In genomic region chr1:72358216-72358615, GRCm38 (mm10) we compare ENCODE assay signal across 24 mouse cellular contexts. TPM values are rescaled to one million over a fixed set of nuclear protein-coding genes. Genes with fewer than 3 reads are reported as not detected.
A peak's percentile ranks its signal among the peaks of the same experiment; 100 is the strongest.
DNase-seq lines count a peak whose midpoint lies in the region; ATAC-seq and TF ChIP-seq lines count a peak whose summit lies in the region.
"Had no signal": no experiment of that assay in that cellular context is flagged by ENCODE, and none has a peak within 500 bp of the region (broad histone marks: within the 10 kb centered on the region; RNA-seq: fewer than 3 reads in every experiment).

No protein-coding gene starts in this region.

- no peaks in the 10 kb centered on the region for H3K9me3 ChIP-seq in forebrain, embryonic 15.5 days
- H3K9me3 ChIP-seq in forebrain, embryonic 16.5 days (ENCODE audit: control insufficient read depth, low read length): no peaks in the 10 kb centered on the region
- H3K9me3 ChIP-seq: embryonic facial prominence, embryonic 12.5 days; embryonic facial prominence, embryonic 15.5 days; G1E; heart, embryonic 10.5 days; heart, embryonic 13.5 days; hindbrain, embryonic 12.5 days; hindbrain, embryonic 15.5 days had no signal

- no peaks in the 10 kb centered on the region for H3K27me3 ChIP-seq in forebrain, embryonic 15.5 days
- no peaks in the 10 kb centered on the region for H3K27me3 ChIP-seq in forebrain, embryonic 16.5 days (replicated peaks; ENCODE audit: control insufficient read depth, insufficient read depth, low read length)
- H3K27me3 ChIP-seq: CH12.LX; embryonic facial prominence, embryonic 12.5 days; embryonic facial prominence, embryonic 15.5 days; heart, embryonic 13.5 days; hindbrain, embryonic 12.5 days; hindbrain, embryonic 15.5 days had no signal

- 65% methylated on average over 2 of the region's 2 CpGs for WGBS in forebrain, embryonic 15.5 days
- WGBS in forebrain, embryonic 16.5 days: 61% methylated on average over 2 of the region's 2 CpGs

- TF ChIP-seq CTCF in brain, embryonic 14.5 days (IDR thresholded peaks at IDR 0.05; ENCODE audit: borderline replicate concordance, extremely low read depth, insufficient read depth, insufficient read length): no peak

- no peak overlapping the region for H3K27ac ChIP-seq in forebrain, embryonic 15.5 days (replicated peaks)
- H3K27ac ChIP-seq in forebrain, embryonic 16.5 days (ENCODE audit: low read length): no peak overlapping the region
- H3K27ac ChIP-seq: embryonic facial prominence, embryonic 12.5 days; embryonic facial prominence, embryonic 15.5 days; heart, adult 2 months; heart, embryonic 10.5 days; heart, embryonic 13.5 days; hindbrain, embryonic 12.5 days; hindbrain, embryonic 15.5 days had no signal

- H3K4me3 ChIP-seq in forebrain, embryonic 15.5 days: no peak overlapping the region
- no peak overlapping the region for H3K4me3 ChIP-seq in forebrain, embryonic 16.5 days (replicated peaks; ENCODE audit: low read length)
- H3K4me3 ChIP-seq: embryonic facial prominence, embryonic 12.5 days; embryonic facial prominence, embryonic 15.5 days; heart, adult 2 months; heart, embryonic 10.5 days; heart, embryonic 13.5 days; hindbrain, embryonic 12.5 days; hindbrain, embryonic 15.5 days had no signal

- peaks cover 9% of the 10 kb centered on the region for H3K36me3 ChIP-seq in forebrain, embryonic 15.5 days
- 0 out of 2 replicates have a peak, but pooled peaks cover 4% of the 10 kb centered on the region for H3K36me3 ChIP-seq in forebrain, embryonic 16.5 days (ENCODE audit: control insufficient read depth, insufficient read depth)

- no peak overlapping the region for H3K9ac ChIP-seq in forebrain, embryonic 15.5 days (replicated peaks)
- no peak overlapping the region for H3K9ac ChIP-seq in forebrain, embryonic 16.5 days (replicated peaks; ENCODE audit: low read depth, low read length)
- H3K9ac ChIP-seq: embryonic facial prominence, embryonic 12.5 days; embryonic facial prominence, embryonic 15.5 days; heart, embryonic 13.5 days; hindbrain, embryonic 12.5 days; hindbrain, embryonic 15.5 days had no signal

- no peaks in the 10 kb centered on the region for H3K4me1 ChIP-seq in forebrain, embryonic 15.5 days
- no peaks in the 10 kb centered on the region for H3K4me1 ChIP-seq in forebrain, embryonic 16.5 days (replicated peaks; ENCODE audit: control insufficient read depth, insufficient read depth, low read length)
- H3K4me1 ChIP-seq: embryonic facial prominence, embryonic 12.5 days; embryonic facial prominence, embryonic 15.5 days; heart, embryonic 10.5 days; heart, embryonic 13.5 days; hindbrain, embryonic 12.5 days; hindbrain, embryonic 15.5 days had no signal

- no peak overlapping the region for H3K4me2 ChIP-seq in forebrain, embryonic 15.5 days (replicated peaks)
- no peak overlapping the region for H3K4me2 ChIP-seq in forebrain, embryonic 16.5 days (ENCODE audit: low read length)
- H3K4me2 ChIP-seq: embryonic facial prominence, embryonic 12.5 days; embryonic facial prominence, embryonic 15.5 days; heart, embryonic 13.5 days; hindbrain, embryonic 12.5 days; hindbrain, embryonic 15.5 days had no signal

- no peak for TF ChIP-seq POLR2A in brain, embryonic 14.5 days (IDR thresholded peaks at IDR 0.05; ENCODE audit: borderline replicate concordance, extremely low read depth, insufficient read depth, insufficient read length, poor library complexity, severe bottlenecking)

- peak; percentile 57 to 60 for DNase-seq in cerebellum, postnatal 10 days
- DNase-seq in cerebellum, postnatal 4 days (ENCODE audit: low spot score in 2 of 2): no peak
- peak; percentile 14 for DNase-seq in 3T3-L1 (ENCODE audit: low read depth, low spot score)
- peak; percentile 41 for DNase-seq in brain, embryonic 14.5 days (ENCODE audit: low read depth)
- no peak for DNase-seq in urinary bladder, postnatal 10 days (ENCODE audit: low spot score)
- DNase-seq: adrenal gland, adult 8-10 months; adrenal gland, postnatal 25 days; B cell, adult 2 months; cerebellum, adult 18-20 months; cerebellum, adult 9-10 months; gastrocnemius, postnatal 25 days; heart, adult 2 months had no signal

- ATAC-seq in forebrain, embryonic 15.5 days (replicated peaks): 0 out of 2 replicates have a peak, but pooled peaks have one; percentile 57
- no peak; the same call in 1 of the 2 replicates for ATAC-seq in forebrain, embryonic 16.5 days
- ATAC-seq: activated CD4-positive, CD25-positive, alpha-beta regulatory T cell, adult 4 months; intestine, postnatal 0 days had no signal

RNA-seq across cellular contexts. Expression of gene Xrcc5, which starts 51.0 kb away (rescaled TPM):
- 27.3 and 28.1 TPM in 2 replicates for polyA plus RNA-seq in forebrain, embryonic 15.5 days (2015; fragmentation: Nextera tagmentation; extraction: Ambion mirVana)
- polyA plus RNA-seq in forebrain, embryonic 16.5 days (2015; fragmentation: Nextera tagmentation; extraction: Ambion mirVana): 23.8 and 29.2 TPM in 2 replicates
- 11.0 and 11.4 TPM in 2 replicates for polyA plus RNA-seq in brain, embryonic 14.5 days (2012; rRNA removed)

Comparison
In these comparisons a context has a peak if more than half of its experiments do, and no peak if none do; other contexts are left out.
1. DNase-seq: peak in cerebellum, postnatal 10 days (2 of 2), 3T3-L1 (single experiment) and brain, embryonic 14.5 days (single experiment); none in cerebellum, postnatal 4 days (0 of 2) and urinary bladder, postnatal 10 days (single experiment).